ENCODE assay signal across 20 mouse cellular contexts in the genomic region with DNA sequence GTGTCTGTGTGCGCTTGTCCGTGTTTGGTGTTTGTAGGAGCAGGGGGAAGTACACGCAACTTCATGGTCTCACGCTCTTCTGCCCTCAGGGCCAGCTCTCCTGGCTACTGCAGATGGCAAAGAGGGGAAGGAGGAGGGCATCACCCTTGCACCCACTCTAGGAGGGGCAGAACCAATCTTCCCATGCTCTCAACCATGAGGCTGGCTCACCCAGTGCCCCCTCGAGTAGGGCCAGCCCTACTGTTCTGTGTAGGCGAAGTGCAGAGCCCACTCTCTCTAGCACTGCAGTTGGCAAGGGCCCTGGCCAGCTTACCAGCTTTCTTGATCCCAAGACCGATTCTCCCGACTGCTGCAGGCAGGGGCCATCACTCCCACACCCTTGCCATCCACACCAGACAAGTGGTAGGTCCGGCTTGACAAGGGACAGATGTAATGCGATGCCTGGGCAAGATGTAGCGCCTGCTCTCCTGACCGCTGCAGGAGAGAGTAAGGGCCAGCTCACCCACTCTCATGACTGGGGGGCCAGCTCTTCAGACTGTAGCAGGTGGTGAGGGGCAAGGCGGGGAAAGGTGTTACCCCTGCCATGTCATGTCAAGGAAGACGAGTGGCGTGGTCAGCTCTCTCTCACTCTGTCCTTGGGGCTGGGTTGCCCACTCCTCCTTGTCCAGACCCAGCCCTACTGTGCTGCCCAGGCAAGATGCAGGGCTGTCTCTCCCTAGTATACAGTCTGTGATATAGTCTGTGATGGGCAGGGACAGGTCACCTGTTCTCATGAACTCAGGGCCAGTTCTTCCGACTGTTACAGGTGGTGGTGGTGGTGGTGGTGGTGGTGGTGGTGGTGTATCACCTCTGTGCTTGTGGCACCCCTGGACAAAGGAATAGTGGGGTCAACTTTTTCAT.
DNase-seq lines count a peak whose midpoint lies in the region; ATAC-seq and TF ChIP-seq lines count a peak whose summit lies in the region.
"Had no signal": no experiment of that assay in that cellular context is flagged by ENCODE, and none has a peak within 500 bp of the region (broad histone marks: within the 10 kb centered on the region; RNA-seq: fewer than 3 reads in every experiment).

No protein-coding gene starts in this region.

- no peak for DNase-seq in embryonic facial prominence, embryonic 11.5 days (ENCODE audit: low spot score)
- no peak for DNase-seq in embryonic facial prominence, embryonic 10.5 days (ENCODE audit: low spot score)
- DNase-seq in kidney, postnatal 10 days = no peak
- DNase-seq in midbrain, embryonic 10.5 days (ENCODE audit: low spot score) = no peak
- no peak for DNase-seq in midbrain, postnatal 0 days (ENCODE audit: low spot score)
- no peak for DNase-seq in cerebellum, postnatal 4 days (ENCODE audit: low spot score in 2 of 2)
- DNase-seq: adrenal gland, postnatal 36 days; cerebellum, adult 9-10 months; gastrocnemius, postnatal 36 days; lung, embryonic 14.5 days; right cerebral cortex, postnatal 25 days; thymus, postnatal 36 days had no signal

- H3K27me3 ChIP-seq in embryonic facial prominence, embryonic 11.5 days (ENCODE audit: control insufficient read depth, insufficient read depth, low read length) = no peaks in the 10 kb centered on the region
- no peaks in the 10 kb centered on the region for H3K27me3 ChIP-seq in embryonic facial prominence, embryonic 10.5 days (replicated peaks; ENCODE audit: low read depth, poor library complexity, severe bottlenecking)
- H3K27me3 ChIP-seq in kidney, embryonic 15.5 days = no peaks in the 10 kb centered on the region
- no peaks in the 10 kb centered on the region for H3K27me3 ChIP-seq in midbrain, embryonic 12.5 days
- no peaks in the 10 kb centered on the region for H3K27me3 ChIP-seq in midbrain, embryonic 10.5 days (ENCODE audit: low read depth, poor library complexity, severe bottlenecking)
- no peaks in the 10 kb centered on the region for H3K27me3 ChIP-seq in midbrain, postnatal 0 days (ENCODE audit: insufficient read depth, low read length)
- H3K27me3 ChIP-seq: forebrain, embryonic 12.5 days; heart, embryonic 13.5 days; liver, embryonic 12.5 days had no signal

- H3K9ac ChIP-seq in embryonic facial prominence, embryonic 11.5 days (replicated peaks; ENCODE audit: low read length) = no peak overlapping the region
- H3K9ac ChIP-seq in kidney, embryonic 15.5 days = no peak overlapping the region
- no peak overlapping the region for H3K9ac ChIP-seq in midbrain, embryonic 12.5 days (replicated peaks)
- H3K9ac ChIP-seq in midbrain, postnatal 0 days (replicated peaks; ENCODE audit: low read length, poor library complexity, severe bottlenecking) = no peak overlapping the region
- H3K9ac ChIP-seq: forebrain, embryonic 12.5 days; heart, embryonic 13.5 days; liver, embryonic 12.5 days; lung, embryonic 14.5 days had no signal

- no peaks in the 10 kb centered on the region for H3K4me1 ChIP-seq in embryonic facial prominence, embryonic 11.5 days (ENCODE audit: control insufficient read depth, insufficient read depth, low read length)
- H3K4me1 ChIP-seq in embryonic facial prominence, embryonic 10.5 days = no peaks in the 10 kb centered on the region
- no peaks in the 10 kb centered on the region for H3K4me1 ChIP-seq in kidney, embryonic 15.5 days
- H3K4me1 ChIP-seq in midbrain, embryonic 12.5 days = no peaks in the 10 kb centered on the region
- H3K4me1 ChIP-seq in midbrain, embryonic 10.5 days = no peaks in the 10 kb centered on the region
- no peaks in the 10 kb centered on the region for H3K4me1 ChIP-seq in midbrain, postnatal 0 days (ENCODE audit: insufficient read depth, low read length)
- H3K4me1 ChIP-seq: forebrain, embryonic 12.5 days; heart, embryonic 13.5 days; liver, embryonic 12.5 days had no signal

- TF ChIP-seq CTCF in midbrain, postnatal 0 days (IDR thresholded peaks at IDR 0.05) = no peak

- no peaks in the 10 kb centered on the region for H3K9me3 ChIP-seq in embryonic facial prominence, embryonic 11.5 days (replicated peaks; ENCODE audit: control insufficient read depth, low read length)
- H3K9me3 ChIP-seq in embryonic facial prominence, embryonic 10.5 days = no peaks in the 10 kb centered on the region
- H3K9me3 ChIP-seq in kidney, embryonic 15.5 days (replicated peaks) = no peaks in the 10 kb centered on the region
- no peaks in the 10 kb centered on the region for H3K9me3 ChIP-seq in midbrain, embryonic 12.5 days
- no peaks in the 10 kb centered on the region for H3K9me3 ChIP-seq in midbrain, embryonic 10.5 days (replicated peaks)
- H3K9me3 ChIP-seq in midbrain, postnatal 0 days (ENCODE audit: low read length) = no peaks in the 10 kb centered on the region
- H3K9me3 ChIP-seq: forebrain, embryonic 12.5 days; heart, embryonic 13.5 days; liver, embryonic 12.5 days had no signal

- H3K4me3 ChIP-seq in embryonic facial prominence, embryonic 11.5 days (ENCODE audit: low read depth, low read length) = no peak overlapping the region
- H3K4me3 ChIP-seq in embryonic facial prominence, embryonic 10.5 days = no peak overlapping the region
- no peak overlapping the region for H3K4me3 ChIP-seq in kidney, embryonic 15.5 days (replicated peaks)
- no peak overlapping the region for H3K4me3 ChIP-seq in midbrain, embryonic 12.5 days
- H3K4me3 ChIP-seq in midbrain, embryonic 10.5 days = no peak overlapping the region
- H3K4me3 ChIP-seq in midbrain, postnatal 0 days (ENCODE audit: low read depth, low read length) = no peak overlapping the region
- H3K4me3 ChIP-seq: forebrain, embryonic 12.5 days; heart, embryonic 13.5 days; liver, embryonic 12.5 days had no signal

- peak; percentile 65; the same call in 1 of the 2 replicates for ATAC-seq in embryonic facial prominence, embryonic 11.5 days (replicated peaks; ENCODE audit: insufficient number of reproducible peaks, low FRiP score, low TSS enrichment, low read depth)
- ATAC-seq in kidney, embryonic 15.5 days (replicated peaks; ENCODE audit: low FRiP score) = peak; percentile 56; the same call in 1 of the 2 replicates
- ATAC-seq in midbrain, embryonic 12.5 days (ENCODE audit: low FRiP score, low read depth) = peak; percentile 54; the same call in 1 of the 2 replicates
- ATAC-seq in midbrain, postnatal 0 days (ENCODE audit: low FRiP score) = peak; percentile 52; the same call in 1 of the 2 replicates
- ATAC-seq: CD4-positive, CD25-positive, alpha-beta regulatory T cell, adult 4 months; intestine, postnatal 0 days; liver, embryonic 12.5 days had no signal

- no peaks in the 10 kb centered on the region for H3K36me3 ChIP-seq in embryonic facial prominence, embryonic 11.5 days (replicated peaks; ENCODE audit: control insufficient read depth, insufficient read depth, low read depth, low read length)
- no peaks in the 10 kb centered on the region for H3K36me3 ChIP-seq in embryonic facial prominence, embryonic 10.5 days (replicated peaks)
- H3K36me3 ChIP-seq in kidney, embryonic 15.5 days = no peaks in the 10 kb centered on the region
- no peaks in the 10 kb centered on the region for H3K36me3 ChIP-seq in midbrain, embryonic 12.5 days
- no peaks in the 10 kb centered on the region for H3K36me3 ChIP-seq in midbrain, embryonic 10.5 days
- H3K36me3 ChIP-seq in midbrain, postnatal 0 days (ENCODE audit: insufficient read depth, low read length) = no peaks in the 10 kb centered on the region
- H3K36me3 ChIP-seq: forebrain, embryonic 12.5 days; G1E; heart, embryonic 13.5 days; liver, embryonic 12.5 days had no signal

- WGBS in embryonic facial prominence, embryonic 11.5 days = 85% methylated on average over 16 of the region's 16 CpGs
- WGBS in embryonic facial prominence, embryonic 10.5 days = 85% methylated on average over 16 of the region's 16 CpGs
- 76% methylated on average over 16 of the region's 16 CpGs for WGBS in kidney, embryonic 15.5 days
- WGBS in midbrain, embryonic 12.5 days = 89% methylated on average over 16 of the region's 16 CpGs
- WGBS in midbrain, embryonic 10.5 days = 92% methylated on average over 16 of the region's 16 CpGs
- 94% methylated on average over 16 of the region's 16 CpGs for WGBS in midbrain, postnatal 0 days

- H3K4me2 ChIP-seq in embryonic facial prominence, embryonic 11.5 days (ENCODE audit: low read depth, low read length) = no peak overlapping the region
- H3K4me2 ChIP-seq in kidney, embryonic 15.5 days = no peak overlapping the region
- no peak overlapping the region for H3K4me2 ChIP-seq in midbrain, embryonic 12.5 days (replicated peaks)
- H3K4me2 ChIP-seq in midbrain, postnatal 0 days (ENCODE audit: low read depth, low read length, poor library complexity, severe bottlenecking) = no peak overlapping the region
- H3K4me2 ChIP-seq: forebrain, embryonic 12.5 days; heart, embryonic 13.5 days; liver, embryonic 12.5 days; lung, embryonic 14.5 days had no signal

- H3K27ac ChIP-seq in embryonic facial prominence, embryonic 11.5 days (replicated peaks; ENCODE audit: low read depth, low read length) = no peak overlapping the region
- no peak overlapping the region; the same call in 1 of the 2 replicates for H3K27ac ChIP-seq in embryonic facial prominence, embryonic 10.5 days (replicated peaks)
- H3K27ac ChIP-seq in kidney, embryonic 15.5 days = no peak overlapping the region
- no peak overlapping the region for H3K27ac ChIP-seq in midbrain, embryonic 12.5 days (replicated peaks)
- no peak overlapping the region for H3K27ac ChIP-seq in midbrain, embryonic 10.5 days (replicated peaks)
- no peak overlapping the region for H3K27ac ChIP-seq in midbrain, postnatal 0 days (ENCODE audit: low read depth, low read length)
- H3K27ac ChIP-seq: forebrain, embryonic 12.5 days; heart, embryonic 13.5 days; liver, embryonic 12.5 days had no signal
